Mouse (Mus musculus): ENCODE results near the gene Atf7ip. TPM values are rescaled to one million over a fixed set of nuclear protein-coding genes. Genes with fewer than 3 reads are reported as not detected.
"Not testable (repeated sequence)": the region's sequence is repeated elsewhere in the genome, so short reads cannot be mapped to it uniquely, and the experiment has no call there.

The Atf7ip gene
- 100 to 1,000 TPM; 119 to 123 TPM for total RNA-seq (2021)
- long read RNA-seq, experiment 1, partial matches to known transcripts: 0 of 3 reads
- long read RNA-seq, experiment 1, other reads (novel, unspliced or antisense): 3 of 3 reads
- long read RNA-seq, experiment 2, full-length matches to known transcripts: 1 of 8 reads
- long read RNA-seq, experiment 2, partial matches to known transcripts: 1 of 8 reads
- long read RNA-seq, experiment 2, other reads (novel, unspliced or antisense): 6 of 8 reads

- DNase-seq (ENCODE audit: low spot score in 2 of 2): not testable (repeated sequence)
Observed at GRCm38 (mm10) chr6:136505867-136506266, at the start of gene Atf7ip. Gene Atf7ip (plus strand): TSS chr6:136506167.

GRCm38 (mm10) chr6:136456302-136456701, 49.7 kb upstream of the Atf7ip start:
- DNase-seq (ENCODE audit: low spot score in 2 of 2): no peak

DNA sequence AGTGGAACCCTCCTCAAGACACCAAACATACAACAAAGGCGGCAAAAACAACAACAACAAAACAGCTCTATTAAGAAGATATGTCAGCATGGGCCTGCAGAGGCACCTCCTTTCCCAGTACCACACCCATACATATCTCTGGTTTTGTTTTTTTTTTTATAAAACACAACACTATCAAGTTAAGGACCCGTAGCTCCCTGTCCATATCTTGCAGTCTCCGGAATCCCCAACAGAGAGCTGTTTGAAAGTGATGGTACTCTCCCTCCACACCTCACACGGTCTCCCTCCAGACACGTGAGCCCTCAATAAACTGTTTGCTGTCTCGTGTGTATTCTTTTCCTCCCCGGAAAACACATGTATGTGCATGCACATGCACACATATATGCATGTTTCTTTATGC, 46.8 kb upstream of the Atf7ip start:
- DNase-seq (ENCODE audit: low spot score in 2 of 2): no peak

GRCm38 (mm10) chr6:136463491-136463890, 42.5 kb upstream of the Atf7ip start:
- DNase-seq (ENCODE audit: low spot score in 2 of 2): no peak

- no peak for DNase-seq (ENCODE audit: low spot score in 2 of 2)
Observed at GRCm38 (mm10) chr6:136464121-136464621, 41.8 kb upstream of the Atf7ip start.

GRCm38 (mm10) chr6:136465021-136465420, 40.9 kb upstream of the Atf7ip start:
- DNase-seq (ENCODE audit: low spot score in 2 of 2): no peak

DNA sequence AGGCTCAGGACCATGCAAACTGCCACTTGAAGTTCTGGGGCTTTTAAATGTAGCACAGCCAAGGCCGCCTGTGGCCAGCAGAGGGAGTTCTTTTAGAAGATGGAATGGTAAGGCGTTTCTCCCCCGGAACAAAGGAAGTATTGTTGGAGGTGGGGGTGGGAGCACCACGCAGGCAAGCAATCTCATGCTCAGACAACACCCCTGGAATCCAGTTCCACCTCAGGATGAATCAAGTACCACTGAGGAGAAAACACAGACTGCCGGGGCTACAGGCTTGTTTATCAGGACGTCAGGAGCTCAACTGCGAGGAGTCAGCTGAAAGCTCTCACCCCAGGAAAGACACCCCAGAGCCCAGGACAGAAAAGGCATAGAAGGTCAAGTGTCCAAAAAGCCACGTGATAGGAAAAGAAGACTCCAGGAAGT, 40.0 kb upstream of the Atf7ip start:
- no peak for DNase-seq (ENCODE audit: low spot score in 2 of 2)

GRCm38 (mm10) chr6:136466956-136467750, 38.8 kb upstream of the Atf7ip start:
- DNase-seq (ENCODE audit: low spot score in 2 of 2): peak; percentile 72 to 87

GRCm38 (mm10) chr6:136467837-136468236, 38.1 kb upstream of the Atf7ip start:
- DNase-seq (ENCODE audit: low spot score in 2 of 2): no peak

GRCm38 (mm10) chr6:136468401-136468912, 37.5 kb upstream of the Atf7ip start:
- peak; percentile 69 to 88 for DNase-seq (ENCODE audit: low spot score in 2 of 2)

GRCm38 (mm10) chr6:136468974-136469792, 36.8 kb upstream of the Atf7ip start:
- DNase-seq (ENCODE audit: low spot score in 2 of 2): no peak

DNA sequence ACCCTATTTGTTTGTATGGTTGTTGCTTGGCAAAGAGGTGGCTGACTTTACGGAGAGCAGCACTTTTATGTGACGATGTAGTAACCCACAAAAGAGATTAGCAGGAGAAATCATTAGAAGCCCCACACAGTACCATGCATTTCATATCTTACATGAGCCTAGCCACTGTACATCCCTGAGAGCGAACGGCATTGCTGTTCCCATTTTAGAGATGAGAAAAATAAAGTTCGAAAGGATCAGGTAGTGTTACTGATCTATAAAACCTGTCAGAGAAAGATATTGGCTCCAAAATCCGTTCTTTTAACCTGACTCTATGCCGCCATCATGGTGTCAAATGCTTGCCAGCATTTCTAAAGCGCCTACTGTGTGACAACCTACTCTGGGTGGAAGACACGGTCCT, 36.2 kb upstream of the Atf7ip start:
- no peak for DNase-seq (ENCODE audit: low spot score in 2 of 2)

- peak in 1 of 2 experiments; percentile 41 for DNase-seq (ENCODE audit: low spot score in 2 of 2)
Observed at GRCm38 (mm10) chr6:136470321-136471230, 35.4 kb upstream of the Atf7ip start.

- DNase-seq (ENCODE audit: low spot score in 2 of 2): no peak
Observed at GRCm38 (mm10) chr6:136471601-136472000, 34.4 kb upstream of the Atf7ip start.

- no peak for DNase-seq (ENCODE audit: low spot score in 2 of 2)
Observed at GRCm38 (mm10) chr6:136472779-136473178, 33.2 kb upstream of the Atf7ip start.

GRCm38 (mm10) chr6:136473472-136474129, 32.4 kb upstream of the Atf7ip start:
- DNase-seq (ENCODE audit: low spot score in 2 of 2): no peak

GRCm38 (mm10) chr6:136475171-136475860, 30.7 kb upstream of the Atf7ip start:
- DNase-seq (ENCODE audit: low spot score in 2 of 2): no peak

DNA sequence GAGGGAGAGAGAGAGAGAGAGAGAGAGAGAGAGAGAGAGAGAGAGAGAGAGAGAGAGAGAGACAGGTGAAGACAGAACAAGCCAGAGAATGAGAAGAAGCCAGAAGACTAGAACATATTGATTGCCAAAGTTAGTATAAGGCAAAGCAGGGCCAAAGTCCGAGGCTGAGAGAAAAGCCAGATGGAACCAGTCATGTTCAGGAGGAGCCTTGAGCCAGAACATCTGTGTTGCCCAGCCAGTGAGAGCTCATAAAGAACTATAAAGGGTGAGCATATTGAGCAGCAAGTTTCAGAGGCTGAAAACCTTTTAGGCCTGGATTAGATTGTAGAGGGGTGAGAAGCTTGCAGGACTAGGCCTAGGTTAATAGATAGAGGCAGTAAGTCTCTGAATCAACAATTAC, 28.1 kb upstream of the Atf7ip start:
- DNase-seq (ENCODE audit: low spot score in 2 of 2): no peak

- no peak for DNase-seq (ENCODE audit: low spot score in 2 of 2)
Observed at GRCm38 (mm10) chr6:136483531-136483930, 22.4 kb upstream of the Atf7ip start.

Measured in adrenal gland, postnatal 4 days (tissue).